Mouse (Mus musculus) stomach, postnatal 0 days (tissue): ENCODE results near the gene Cic. TPM values are rescaled to one million over a fixed set of nuclear protein-coding genes. Genes with fewer than 3 reads are reported as not detected.

ENCODE experiments used
- ATAC-seq: fragments of 200-750 bp; cut with Nextera tagmentation; 2 replicates; pipeline ENCODE4 v1.8.0; 2017; ENCODE audit not compliant: low FRiP score, low TSS enrichment
- DNase-seq: peaks from one replicate; pipeline ENCODE4 v3.0.0-alpha.2; 2016; ENCODE audit warnings: low spot score
- H3K27ac ChIP-seq: fragments of 300-500 bp; sonication (generic); replicated peaks from 2 replicates; pipeline ENCODE4 v1.5.1; 2014; ENCODE audit warnings: mild to moderate bottlenecking, control low read depth
- H3K27me3 ChIP-seq: fragments of 300-500 bp; sonication (generic); 2 replicates; pipeline ENCODE4 v1.6.1; 2014; ENCODE audit warnings: low read length; ENCODE audit not compliant: control insufficient read depth, insufficient read depth
- H3K36me3 ChIP-seq: fragments of 300-500 bp; sonication (generic); 2 replicates; pipeline ENCODE4 v1.6.1; 2014; ENCODE audit warnings: low read length, mixed read lengths; ENCODE audit not compliant: control insufficient read depth, insufficient read depth
- H3K4me1 ChIP-seq: fragments of 300-500 bp; sonication (generic); replicated peaks from 2 replicates; pipeline ENCODE4 v1.6.1; 2014; ENCODE audit warnings: antibody characterized with exemption; ENCODE audit not compliant: control insufficient read depth, insufficient read depth
- H3K4me2 ChIP-seq: fragments of 300-500 bp; sonication (generic); replicated peaks from 2 replicates; pipeline ENCODE4 v1.6.1; 2014; ENCODE audit warnings: low read depth, mild to moderate bottlenecking, control low read depth, moderate library complexity
- H3K4me3 ChIP-seq: fragments of 300-500 bp; sonication (generic); 2 replicates; pipeline ENCODE4 v1.5.1; 2014; ENCODE audit warnings: low read depth, low read length, control low read depth
- H3K9ac ChIP-seq: fragments of 300-500 bp; sonication (generic); 2 replicates; pipeline ENCODE4 v1.6.1; 2014; ENCODE audit warnings: mild to moderate bottlenecking, low read length, control low read depth, mixed read lengths
- H3K9me3 ChIP-seq: fragments of 300-500 bp; sonication (generic); 2 replicates; pipeline ENCODE4 v1.6.1; 2016; ENCODE audit warnings: low read length; ENCODE audit not compliant: control insufficient read depth
- CTCF ChIP-seq: IDR thresholded peaks from 2 replicates; pipeline ENCODE4 v1.5.1; 2016; ENCODE audit warnings: antibody characterized with exemption, low read depth, mild to moderate bottlenecking, moderate library complexity
- EP300 ChIP-seq: optimal IDR thresholded peaks from 2 replicates; pipeline ENCODE3; 2016; ENCODE audit warnings: antibody characterized with exemption
- WGBS: fragments of 180-500 bp; shearing (Covaris S2); extraction: QIAGEN DNeasy Blood & Tissue Kit; methylation state at CpG from one replicate; pipeline ENCODE4 v1.1.7; 2014; 5-methylcytosine and 5-hydroxymethylcytosine counted together
- polyA plus RNA-seq: library from polyadenylated mRNA; unstranded; fragments of >200 nt; fragmentation: Nextera tagmentation; extraction: Ambion mirVana; gene quantifications from 2 replicates; pipeline ENCODE4 v1.2.1, GENCODE M21; 2015

Cic gene
- polyA plus RNA-seq, 1 experiment from 2014 or later = 15.9 TPM

DNA sequence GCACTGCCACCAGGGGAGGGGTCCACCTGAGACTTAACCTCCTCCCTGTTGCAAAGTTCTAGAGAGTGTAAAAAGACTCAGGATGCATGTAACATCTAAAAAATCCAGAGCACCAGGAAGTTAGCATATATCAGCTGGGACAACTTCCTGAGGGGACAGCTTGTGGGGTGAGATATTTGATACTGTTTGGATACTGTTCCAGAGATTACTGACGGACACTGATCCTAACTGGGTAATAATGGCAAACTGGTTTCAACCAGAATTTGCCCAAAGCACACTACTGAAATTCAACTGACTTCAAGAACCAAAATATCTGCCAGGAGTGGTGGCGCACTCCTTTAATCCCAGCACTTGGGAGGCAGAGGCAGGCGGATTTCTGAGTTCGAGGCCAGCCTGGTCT is 27.0 kb downstream of the Cic start:
- Histone ChIP-seq H3K9me3 (no peaks in the 10 kb centered on the region), H3K4me3 (no peak overlapping the region), H3K36me3 (peaks cover 31% of the 10 kb centered on the region), H3K27me3 (no peaks in the 10 kb centered on the region), H3K9ac (no peak overlapping the region), H3K4me1 (no peaks in the 10 kb centered on the region), H3K27ac (no peak overlapping the region), H3K4me2 (no peak overlapping the region)
- no peak for TF ChIP-seq EP300
- TF ChIP-seq CTCF = no peak
- ATAC-seq (no peak), DNase-seq (no peak)
- 93% methylated on average over 4 of the region's 4 CpGs for WGBS

DNA sequence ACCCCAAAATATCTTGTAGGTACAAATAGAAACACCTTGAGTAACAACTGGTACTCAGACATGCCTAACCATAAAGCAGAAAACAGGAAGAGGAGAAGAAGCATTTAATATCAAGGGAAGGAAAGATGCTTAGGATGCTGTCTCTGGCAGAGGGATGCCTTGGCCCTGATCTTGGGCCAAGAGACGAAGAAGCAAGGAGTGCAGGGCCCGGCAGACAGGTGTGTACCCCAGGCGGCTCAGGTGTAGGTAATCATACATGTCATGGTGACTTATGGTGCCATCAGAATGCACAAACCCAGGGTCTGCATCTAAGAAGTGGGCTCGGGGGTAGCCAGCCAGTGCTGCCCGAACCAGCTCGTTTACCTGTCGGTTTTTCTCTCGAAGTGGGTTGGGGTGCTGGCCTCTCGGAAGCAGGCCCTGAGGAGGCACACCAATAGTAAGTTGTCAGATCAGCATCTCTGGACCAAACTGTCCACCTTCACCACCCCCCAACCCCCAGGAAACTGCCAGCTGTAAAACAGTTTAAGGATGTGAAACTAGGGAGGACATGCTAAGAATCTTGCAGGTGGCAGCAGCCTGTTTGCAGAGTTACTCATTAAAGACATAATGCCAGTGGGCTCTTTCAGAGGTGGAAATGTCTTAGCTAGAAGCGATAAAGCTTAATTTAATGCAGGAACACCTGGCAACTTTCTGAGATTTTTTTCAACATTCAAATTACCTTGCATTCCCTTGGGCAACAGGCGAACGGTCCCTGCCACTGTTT is 27.6 kb downstream of the Cic start:
- 84% methylated on average over 12 of the region's 12 CpGs for WGBS
- peaks cover 28% of the 10 kb centered on the region for H3K36me3 ChIP-seq
- no peak for TF ChIP-seq CTCF
- no peak for TF ChIP-seq EP300
- ATAC-seq (no peak), DNase-seq (no peak)
- no peak overlapping the region for H3K9ac ChIP-seq
- no peak overlapping the region for H3K4me2 ChIP-seq
- no peaks in the 10 kb centered on the region for H3K9me3 ChIP-seq
- H3K4me3 ChIP-seq = no peak overlapping the region
- H3K27ac ChIP-seq = no peak overlapping the region
- no peaks in the 10 kb centered on the region for H3K27me3 ChIP-seq
- H3K4me1 ChIP-seq = no peaks in the 10 kb centered on the region

DNA sequence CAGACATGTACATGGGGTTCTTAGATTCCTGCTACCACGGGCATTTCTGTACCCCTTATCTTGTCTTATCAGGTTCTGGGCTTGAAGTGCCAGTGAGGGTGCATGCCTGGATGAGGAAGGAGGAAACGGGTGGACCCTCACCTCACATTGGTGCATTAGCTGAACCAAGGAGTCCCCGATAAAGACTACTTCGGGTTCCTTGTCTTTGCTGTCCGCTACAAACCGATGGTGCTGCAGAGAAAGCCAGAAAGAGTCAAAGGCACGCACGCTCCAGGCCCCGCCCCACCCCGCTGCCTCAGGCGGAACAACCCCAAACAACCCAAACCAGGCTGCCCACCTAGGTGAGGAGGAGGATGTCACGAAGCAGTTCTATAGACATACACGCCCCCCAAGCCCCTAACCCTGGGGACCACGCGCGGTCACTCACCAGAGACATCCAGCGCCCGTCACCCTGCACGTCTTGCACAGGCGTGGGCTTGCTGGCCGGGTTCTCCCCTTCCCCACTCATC is 29.5 kb downstream of the Cic start:
- peak; percentile 16 for ATAC-seq
- Histone ChIP-seq H3K4me3 (peak overlapping the region; percentile 84), H3K9me3 (no peaks in the 10 kb centered on the region), H3K9ac (peak overlapping the region; percentile 81), H3K4me2 (peak overlapping the region; percentile 98), H3K4me1 (no peaks in the 10 kb centered on the region), H3K36me3 (peaks cover 17% of the 10 kb centered on the region), H3K27me3 (no peaks in the 10 kb centered on the region), H3K27ac (peak overlapping the region; percentile 95)
- TF ChIP-seq CTCF (no peak), EP300 (no peak)
- DNase-seq = peak; percentile 58
- under 1% methylated on average over 19 of the region's 21 CpGs for WGBS

DNA sequence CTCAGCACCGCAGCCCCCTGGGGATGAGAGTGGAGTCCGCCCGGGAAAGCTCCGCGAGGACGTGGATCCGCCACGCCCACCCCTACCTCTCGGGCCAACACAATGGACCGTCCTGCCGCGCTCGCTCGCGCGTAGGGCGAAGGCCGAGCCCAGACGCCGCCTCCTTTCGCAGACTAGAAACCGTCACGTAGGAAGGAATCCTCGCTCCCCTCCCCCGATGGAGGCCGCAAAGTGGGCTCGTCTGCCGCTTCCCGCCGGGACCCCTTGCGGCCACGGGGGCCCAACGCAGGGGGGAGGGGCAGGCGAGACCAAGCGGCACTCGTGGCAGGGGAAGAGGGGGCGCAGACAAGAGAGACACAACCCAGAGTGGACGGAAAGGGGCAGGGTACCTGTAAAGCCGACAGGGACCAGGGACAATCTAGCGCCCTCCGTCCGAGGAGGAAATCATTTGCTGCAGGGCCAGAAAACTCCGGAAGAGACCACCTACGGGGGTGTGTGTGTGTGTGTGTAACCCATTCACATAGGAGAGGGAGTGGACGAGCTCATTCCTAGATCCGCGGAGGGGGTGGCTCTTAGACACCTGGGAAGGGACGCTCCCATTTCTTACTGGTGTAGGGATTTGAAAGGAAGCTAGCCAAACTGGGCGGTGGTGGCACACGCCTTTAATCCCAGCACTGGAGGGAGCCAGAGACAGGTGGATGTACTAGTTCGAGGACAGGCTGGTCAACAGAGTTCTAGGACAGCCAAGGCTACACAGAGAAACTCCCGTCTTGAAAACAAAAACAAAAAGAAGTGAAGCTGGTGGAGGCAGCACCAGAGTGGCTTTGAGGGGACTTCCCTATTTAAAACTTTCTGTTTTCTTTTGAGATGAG is 30.2 kb downstream of the Cic start, which contains the start of gene Pafah1b3:
Pafah1b3 (minus strand) TSS at position 533 of the 872 bp plus-strand sequence.
- no peaks in the 10 kb centered on the region for H3K4me1 ChIP-seq
- peak within 1 kb of the TSS; percentile 98 for H3K4me2 ChIP-seq
- H3K9me3 ChIP-seq = no peaks in the 10 kb centered on the region
- TF ChIP-seq EP300 (no peak), CTCF (peak; percentile 64)
- under 1% methylated on average over 47 of the region's 52 CpGs for WGBS
- no peaks in the 10 kb centered on the region for H3K27me3 ChIP-seq
- ATAC-seq (peak; percentile 94), DNase-seq (peak; percentile 92)
- H3K27ac ChIP-seq = peak within 1 kb of the TSS; percentile 95
- H3K4me3 ChIP-seq = peak within 1 kb of the TSS; percentile 84
- H3K36me3 ChIP-seq = peaks cover 16% of the 10 kb centered on the region
- peak within 1 kb of the TSS; percentile 81 for H3K9ac ChIP-seq

DNA sequence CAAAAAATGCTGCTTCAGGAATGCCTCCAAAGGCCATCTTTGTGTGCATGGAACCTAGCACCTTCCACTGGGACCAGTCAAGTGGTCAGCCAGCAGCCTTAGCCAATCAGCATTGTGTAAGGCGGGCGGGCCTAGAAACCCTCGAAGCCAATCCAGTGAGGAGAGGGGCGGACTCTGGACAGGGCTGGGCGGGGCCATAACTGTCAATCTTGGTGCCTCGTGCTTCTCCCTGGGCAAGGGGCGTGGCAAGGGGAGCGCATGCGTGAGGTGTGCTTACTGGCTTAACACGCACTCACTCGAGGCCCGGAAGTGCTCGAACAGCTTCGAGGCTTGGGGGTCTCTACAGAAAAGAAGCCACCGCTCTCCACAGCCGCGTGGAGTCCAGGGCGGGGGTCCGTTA is 33.6 kb downstream of the Cic start, which contains the start of gene Prr19:
Prr19 (plus strand) TSS at position 349 of the 400 bp plus-strand sequence.
- H3K27me3 ChIP-seq = no peaks in the 10 kb centered on the region
- no peak within 1 kb of the TSS for H3K4me2 ChIP-seq
- H3K4me1 ChIP-seq = peaks cover 3% of the 10 kb centered on the region; the same call in 1 of the 2 replicates
- no peaks in the 10 kb centered on the region for H3K9me3 ChIP-seq
- no peak within 1 kb of the TSS for H3K27ac ChIP-seq
- ATAC-seq (no peak), DNase-seq (peak; percentile 58)
- no peak within 1 kb of the TSS for H3K4me3 ChIP-seq
- TF ChIP-seq CTCF (no peak), EP300 (no peak)
- no peaks in the 10 kb centered on the region for H3K36me3 ChIP-seq
- H3K9ac ChIP-seq = no peak within 1 kb of the TSS
- 57% methylated on average over 18 of the region's 19 CpGs for WGBS
